Mouse (Mus musculus) testis, adult 2 months (tissue): ENCODE results near the gene Med24.

Source experiments
- CTCF ChIP-seq: fragments of 200-500 bp; IDR thresholded peaks from 2 replicates; pipeline ENCODE4 v1.5.1; 2012; ENCODE audit warnings: low read depth, mild to moderate bottlenecking, inconsistent platforms, low read length, moderate library complexity; ENCODE audit not compliant: control insufficient read depth, insufficient read depth, insufficient replicate concordance
- POLR2A ChIP-seq: fragments of 200-500 bp; IDR thresholded peaks from 2 replicates; pipeline ENCODE4 v1.6.1; 2012; ENCODE audit warnings: low read depth, mild to moderate bottlenecking, inconsistent platforms, low read length, moderate library complexity; ENCODE audit not compliant: control insufficient read depth

DNA sequence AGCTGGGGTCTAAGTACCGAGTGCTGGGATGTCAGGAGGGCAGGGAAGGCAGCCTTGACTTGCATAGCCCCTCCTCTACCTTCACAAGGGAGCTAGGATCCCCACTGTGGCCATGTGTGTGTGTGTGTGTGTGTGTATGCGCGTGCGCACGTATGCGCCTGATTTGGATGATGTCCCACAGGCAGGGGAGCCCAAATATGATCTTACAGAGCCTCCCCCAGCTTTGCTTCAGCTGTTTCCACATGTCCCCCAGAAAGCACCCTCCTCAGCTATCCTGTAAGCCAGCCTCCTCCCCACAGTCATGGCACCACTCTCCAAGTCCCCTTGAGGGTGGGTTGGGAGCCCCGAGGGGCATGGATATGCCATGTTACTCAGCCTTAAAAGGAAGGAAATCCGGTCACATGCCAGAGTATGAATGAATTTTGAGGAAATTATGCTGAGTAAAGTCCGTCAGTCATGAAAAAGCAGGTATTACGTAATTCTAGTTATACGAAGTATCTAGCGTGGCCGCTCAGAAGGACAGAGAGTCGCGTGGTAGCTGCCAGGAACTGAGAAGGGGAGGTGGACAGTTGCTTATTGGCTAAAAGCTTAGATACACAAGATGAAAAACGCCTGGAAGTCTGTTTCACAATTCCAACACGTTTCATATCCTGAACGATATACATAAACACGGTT lies 20.8 kb downstream of the Med24 start:
- TF ChIP-seq CTCF: no peak
- TF ChIP-seq POLR2A: no peak
